Mouse (Mus musculus) cerebellum, adult 2 months (tissue): ENCODE results near the gene Limk2. TPM values are rescaled to one million over a fixed set of nuclear protein-coding genes. Genes with fewer than 3 reads are reported as not detected.

Experiments
- DNase-seq, 2 experiments: peaks; one replicate each; pipeline ENCODE4 v3.0.0; 2021
- H3K27ac ChIP-seq: fragments of 200-500 bp; 2 replicates; pipeline ENCODE4 v1.5.1; 2012; ENCODE audit warnings: low read length, control low read depth, inconsistent platforms; ENCODE audit not compliant: insufficient read depth
- H3K27me3 ChIP-seq: fragments of 200-500 bp; 2 replicates; pipeline ENCODE4 v1.6.1; 2012; ENCODE audit warnings: inconsistent platforms, mild to moderate bottlenecking, low read length, moderate library complexity; ENCODE audit not compliant: control insufficient read depth, insufficient read depth
- H3K4me1 ChIP-seq: fragments of 200-500 bp; 2 replicates; pipeline ENCODE4 v1.6.1; 2011; ENCODE audit warnings: low read length; ENCODE audit not compliant: control insufficient read depth, insufficient read depth
- H3K4me3 ChIP-seq: fragments of 200-500 bp; replicated peaks from 2 replicates; pipeline ENCODE3; 2011; ENCODE audit warnings: mild to moderate bottlenecking, low read depth, low read length, control low read depth; ENCODE audit not compliant: insufficient read depth
- CTCF ChIP-seq: fragments of 200-500 bp; IDR thresholded peaks from 2 replicates; pipeline ENCODE4 v1.5.1; 2011; ENCODE audit warnings: low read depth, mild to moderate bottlenecking, control low read depth, low read length, moderate library complexity, borderline replicate concordance; ENCODE audit not compliant: insufficient read depth
- POLR2A ChIP-seq: fragments of 200-500 bp; IDR thresholded peaks from 2 replicates; pipeline ENCODE4 v1.6.1; 2011; ENCODE audit warnings: low read length, control low read depth, borderline replicate concordance; ENCODE audit not compliant: insufficient read depth
- WGBS: fragments of 180-500 bp; shearing (Covaris S2); methylation state at CpG from one replicate; pipeline ENCODE4 v1.1.7; 2018; 5-methylcytosine and 5-hydroxymethylcytosine counted together
- polyA plus RNA-seq: library from polyadenylated mRNA; depleted of rRNA; stranded (reverse); fragments of >200 nt; gene quantifications from 2 replicates; pipeline ENCODE4 v1.2.3, GENCODE M21; 2012

Limk2 gene
- polyA plus RNA-seq, 1 experiment = 201 TPM

DNA sequence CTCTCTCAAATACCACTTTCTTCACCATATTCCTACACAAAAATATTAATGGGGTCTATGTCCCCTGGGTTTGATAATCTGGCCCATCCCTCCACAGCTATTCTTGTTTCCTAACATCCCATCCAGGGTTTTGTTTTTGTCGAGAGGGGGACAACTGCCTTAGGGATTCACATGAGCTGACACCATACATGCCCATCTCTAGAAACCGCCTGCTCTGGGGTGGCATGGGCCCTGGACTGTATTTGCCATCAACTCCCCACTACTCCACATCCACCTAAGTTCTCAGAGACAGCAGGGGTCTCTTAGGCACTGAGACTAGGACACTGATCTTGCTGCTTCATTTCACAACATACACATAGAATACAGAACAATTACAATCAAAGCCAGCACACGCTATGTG is 22.5 kb upstream of the Limk2 start:
- WGBS = 89% methylated on average over 3 of the region's 3 CpGs
- TF ChIP-seq CTCF (no peak), POLR2A (no peak)
- Histone ChIP-seq H3K27ac (no peak overlapping the region), H3K4me3 (no peak overlapping the region), H3K27me3 (no peaks in the 10 kb centered on the region), H3K4me1 (no peaks in the 10 kb centered on the region; the same call in none of the 2 replicates)
- DNase-seq = no peak

DNA sequence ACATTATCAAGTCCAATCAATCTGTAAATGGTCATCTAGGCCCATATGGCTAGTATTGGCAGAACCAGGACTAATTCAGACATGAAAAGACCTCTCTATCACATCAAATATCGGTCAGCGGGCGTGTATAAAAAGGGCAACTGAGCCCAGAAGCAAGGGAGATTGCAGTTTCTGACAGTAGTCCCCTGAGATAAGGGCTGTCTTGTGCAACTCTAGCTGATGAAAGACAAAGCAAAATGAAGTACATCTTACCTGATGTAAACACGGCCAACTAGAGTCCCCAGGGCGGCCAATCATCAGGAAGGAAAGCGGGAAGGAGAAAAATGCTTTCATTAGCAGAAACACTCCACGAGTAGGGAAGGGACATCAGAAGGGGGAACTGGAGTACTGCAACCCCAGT is 19.6 kb upstream of the Limk2 start:
- no peak for TF ChIP-seq CTCF
- TF ChIP-seq POLR2A = no peak
- H3K27me3 ChIP-seq = no peaks in the 10 kb centered on the region
- DNase-seq = no peak
- 89% methylated on average over 7 of the region's 7 CpGs for WGBS
- H3K27ac ChIP-seq = no peak overlapping the region
- H3K4me3 ChIP-seq = no peak overlapping the region
- H3K4me1 ChIP-seq = no peaks in the 10 kb centered on the region; the same call in none of the 2 replicates

DNA sequence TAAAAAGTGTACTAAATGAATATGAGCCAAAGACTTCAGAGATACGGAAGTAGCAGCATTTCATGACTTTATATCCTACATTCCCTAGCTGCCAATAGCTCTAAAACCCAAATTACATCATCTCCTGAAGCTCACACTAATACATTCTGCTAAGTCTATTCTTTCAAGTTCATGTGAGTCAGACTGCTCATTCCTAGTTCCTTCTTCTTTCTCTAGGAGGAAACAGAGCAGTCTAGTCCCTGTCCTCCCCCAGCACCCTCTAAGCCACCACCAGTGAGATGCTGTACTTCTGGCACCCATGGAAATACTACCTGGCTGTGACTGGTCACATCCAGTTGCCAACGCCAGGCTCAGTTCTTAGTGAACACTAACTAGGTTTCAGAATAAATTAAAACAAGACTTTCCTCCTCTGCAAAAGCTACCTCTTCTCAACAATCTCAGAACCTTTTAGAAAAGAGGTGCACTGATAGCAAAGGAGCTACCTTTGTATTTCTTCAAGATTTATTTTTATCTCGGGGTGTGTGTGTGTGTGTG is 18.8 kb upstream of the Limk2 start:
- H3K4me3 ChIP-seq = no peak overlapping the region
- no peak for TF ChIP-seq CTCF
- no peak for TF ChIP-seq POLR2A
- H3K27me3 ChIP-seq = no peaks in the 10 kb centered on the region
- DNase-seq = no peak
- 89% methylated on average over 3 of the region's 3 CpGs for WGBS
- H3K4me1 ChIP-seq = no peaks in the 10 kb centered on the region; the same call in none of the 2 replicates
- H3K27ac ChIP-seq = no peak overlapping the region

DNA sequence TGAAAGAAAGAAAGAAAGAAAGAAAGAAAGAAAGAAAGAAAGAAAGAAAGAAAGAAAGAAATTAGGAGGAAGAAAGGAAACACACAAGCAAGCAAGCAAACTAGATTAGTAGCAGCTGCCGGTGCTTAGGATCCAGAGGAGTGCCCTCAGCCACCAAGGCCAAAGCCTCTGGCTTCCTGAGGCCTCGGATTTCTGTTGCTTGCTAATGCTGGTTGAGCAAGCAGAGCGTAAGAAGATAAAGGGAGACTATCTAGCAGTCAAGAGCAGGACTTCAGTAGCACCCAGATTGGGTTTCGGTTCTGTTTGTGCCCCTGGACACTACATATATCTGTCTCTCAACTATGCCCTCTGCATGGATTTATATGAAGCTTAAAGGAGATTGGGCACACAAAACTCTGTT is 13.3 kb upstream of the Limk2 start:
- WGBS = 91% methylated on average over 4 of the region's 4 CpGs
- DNase-seq = no peak
- Histone ChIP-seq H3K4me3 (no peak overlapping the region), H3K27ac (no peak overlapping the region), H3K27me3 (no peaks in the 10 kb centered on the region), H3K4me1 (no peaks in the 10 kb centered on the region)
- TF ChIP-seq POLR2A (no peak), CTCF (no peak)

DNA sequence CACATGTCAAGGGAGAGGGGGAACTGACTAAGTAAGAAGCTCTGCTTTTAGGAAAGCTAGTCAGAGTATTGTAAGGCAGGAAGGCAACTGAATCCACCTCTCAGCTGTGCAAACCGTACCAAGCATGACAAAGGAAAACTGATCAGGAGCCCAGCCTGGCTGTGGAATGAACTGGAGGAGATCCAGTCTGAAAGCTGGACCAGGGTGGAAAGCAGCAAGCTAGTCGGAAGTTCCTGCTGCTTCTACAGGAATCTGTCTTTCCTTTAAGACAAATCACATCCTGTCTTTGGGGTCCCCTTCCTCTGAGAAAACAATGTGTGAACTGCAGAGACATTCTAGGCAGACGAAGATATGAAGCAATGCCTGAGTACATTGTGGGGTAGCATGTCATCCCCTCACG is 9.8 kb upstream of the Limk2 start:
- TF ChIP-seq POLR2A (no peak), CTCF (no peak)
- DNase-seq = no peak
- Histone ChIP-seq H3K27me3 (no peaks in the 10 kb centered on the region), H3K4me1 (no peaks in the 10 kb centered on the region), H3K4me3 (no peak overlapping the region), H3K27ac (no peak overlapping the region)
- 57% methylated on average over 4 of the region's 4 CpGs for WGBS

DNA sequence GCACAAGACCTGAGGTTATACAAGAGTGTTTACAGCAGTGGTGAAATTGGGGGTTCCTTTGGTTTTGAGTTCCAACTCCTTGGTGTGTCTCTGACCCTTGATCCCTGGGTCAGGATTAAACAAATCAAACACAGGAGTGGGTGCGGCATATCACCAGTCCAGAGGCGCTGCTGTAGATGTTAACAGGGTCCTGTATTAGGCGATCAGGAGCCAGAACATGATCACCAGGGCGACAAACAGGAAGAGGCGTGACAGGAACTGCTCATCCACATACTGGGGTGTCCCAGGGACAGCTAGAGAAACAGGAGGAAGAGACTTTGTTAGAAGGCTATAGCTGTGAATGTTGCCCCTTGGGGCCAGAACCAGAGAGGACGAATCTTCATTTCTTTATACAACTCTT is 8.8 kb upstream of the Limk2 start:
- no peak for DNase-seq
- Histone ChIP-seq H3K27me3 (no peaks in the 10 kb centered on the region), H3K27ac (no peak overlapping the region), H3K4me3 (no peak overlapping the region), H3K4me1 (no peaks in the 10 kb centered on the region)
- TF ChIP-seq CTCF (no peak), POLR2A (no peak)
- WGBS = 84% methylated on average over 6 of the region's 6 CpGs

DNA sequence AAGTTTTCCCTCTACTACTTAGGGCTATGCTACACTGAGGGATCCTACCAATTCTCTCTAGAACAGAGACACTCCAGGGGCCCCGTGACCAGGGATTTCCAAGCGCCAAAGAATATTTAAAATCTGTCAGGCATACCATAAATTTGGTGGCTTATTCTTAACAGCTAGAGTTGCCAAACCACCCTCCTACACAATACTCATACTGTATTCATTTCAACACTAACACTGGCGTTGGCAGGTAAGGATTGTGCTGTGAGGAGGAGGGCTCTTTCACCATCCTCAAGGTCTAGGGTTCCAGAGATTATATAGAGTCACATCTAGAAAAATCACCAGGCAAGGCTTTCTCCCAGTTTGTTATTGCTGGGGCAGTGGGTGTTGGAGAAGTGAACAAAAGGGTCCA is 7.4 kb upstream of the Limk2 start:
- no peaks in the 10 kb centered on the region for H3K4me1 ChIP-seq
- no peak for TF ChIP-seq CTCF
- no peak for TF ChIP-seq POLR2A
- no peak for DNase-seq
- WGBS = 94% methylated on average over 3 of the region's 3 CpGs
- H3K27ac ChIP-seq = no peak overlapping the region
- no peaks in the 10 kb centered on the region for H3K27me3 ChIP-seq
- no peak overlapping the region for H3K4me3 ChIP-seq

DNA sequence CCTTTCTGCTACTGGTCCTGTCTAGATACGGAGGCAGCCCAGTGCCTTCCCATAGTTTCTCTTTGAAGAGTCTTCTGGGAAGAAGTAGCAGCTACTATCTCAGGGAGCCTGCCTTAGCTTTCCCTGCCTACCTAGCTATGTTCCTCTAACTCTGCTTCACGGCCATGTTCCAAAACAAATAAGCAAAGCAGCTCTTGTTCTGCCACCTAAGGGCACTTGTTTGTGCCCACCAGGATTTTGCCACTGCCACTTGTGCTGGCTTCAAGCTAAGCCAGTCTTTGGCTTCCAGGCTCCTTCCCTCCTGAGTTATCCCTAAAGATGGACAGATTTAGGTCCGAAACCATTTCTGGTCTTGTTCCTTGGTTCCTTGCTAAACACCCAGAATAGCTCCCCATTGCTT is 3.1 kb upstream of the Limk2 start:
- Histone ChIP-seq H3K27me3 (no peaks in the 10 kb centered on the region), H3K4me1 (peaks cover 5% of the 10 kb centered on the region; the same call in 1 of the 2 replicates), H3K27ac (no peak overlapping the region), H3K4me3 (no peak overlapping the region)
- WGBS = 86% methylated on average over 3 of the region's 3 CpGs
- no peak for DNase-seq
- TF ChIP-seq POLR2A (no peak), CTCF (no peak)
